Mouse (Mus musculus): ENCODE measurements around the gene Aldoc.

- TF ChIP-seq CTCF (IDR thresholded peaks at IDR 0.05; ENCODE audit: control insufficient read depth, insufficient read depth, insufficient read length) (no peak), USF1 (IDR thresholded peaks at IDR 0.05; ENCODE audit: low read depth) (no peak), FOSL1 (IDR thresholded peaks at IDR 0.05; ENCODE audit: insufficient read depth, low read length, poor library complexity, severe bottlenecking) (no peak), MYOD1 (IDR thresholded peaks at IDR 0.05; ENCODE audit: control insufficient read depth, insufficient read length, low read depth) (no peak), MAX (IDR thresholded peaks at IDR 0.05) (no peak), MYOG (IDR thresholded peaks at IDR 0.05; ENCODE audit: control insufficient read depth, extremely low read depth, insufficient read length) (no peak), CEBPB (IDR thresholded peaks at IDR 0.05; ENCODE audit: low read depth) (no peak)
Observed at GRCm38 (mm10) chr11:78313662-78314061, 9.1 kb upstream of the Aldoc start.
